Mouse (Mus musculus): ENCODE measurements around the gene Fam3b.

The Fam3b gene

GRCm38 (mm10) chr16:97492369-97492768 lies 22.2 kb downstream of the Fam3b start:
- no peak for DNase-seq (ENCODE audit: low read depth, low spot score)

- DNase-seq (ENCODE audit: low read depth, low spot score), result no peak
Measured at GRCm38 (mm10) chr16:97478655-97479054, 36.0 kb downstream of the Fam3b start.

GRCm38 (mm10) chr16:97476524-97476923 lies 38.1 kb downstream of the Fam3b start:
- DNase-seq (ENCODE audit: low read depth, low spot score), result no peak

GRCm38 (mm10) chr16:97475581-97475980 lies 39.0 kb downstream of the Fam3b start:
- DNase-seq (ENCODE audit: low read depth, low spot score), result no peak

GRCm38 (mm10) chr16:97474671-97475070 lies 39.9 kb downstream of the Fam3b start:
- DNase-seq (ENCODE audit: low read depth, low spot score), result no peak

GRCm38 (mm10) chr16:97467993-97468791 lies 46.4 kb downstream of the Fam3b start:
- no peak for DNase-seq (ENCODE audit: low read depth, low spot score)

GRCm38 (mm10) chr16:97467472-97467871 lies 47.1 kb downstream of the Fam3b start:
- DNase-seq (ENCODE audit: low read depth, low spot score), result no peak

- DNase-seq (ENCODE audit: low read depth, low spot score), result no peak
Measured at GRCm38 (mm10) chr16:97466182-97466957, 48.2 kb downstream of the Fam3b start.

GRCm38 (mm10) chr16:97462481-97463181 lies 52.0 kb downstream of the Fam3b start, which contains the start of gene Mx1:
TSS of gene Mx1 (minus strand) at chr16:97462907.
- no peak for DNase-seq (ENCODE audit: low read depth, low spot score)

GRCm38 (mm10) chr16:97461271-97461670 lies 53.3 kb downstream of the Fam3b start:
- no peak for DNase-seq (ENCODE audit: low read depth, low spot score)

GRCm38 (mm10) chr16:97459831-97460230 lies 54.8 kb downstream of the Fam3b start:
- DNase-seq (ENCODE audit: low read depth, low spot score), result no peak

- no peak for DNase-seq (ENCODE audit: low read depth, low spot score)
Measured at GRCm38 (mm10) chr16:97447386-97447785, 67.2 kb downstream of the Fam3b start.

GRCm38 (mm10) chr16:97443670-97444263 lies 70.8 kb downstream of the Fam3b start:
- DNase-seq (ENCODE audit: low read depth, low spot score), result peak; percentile 83

- DNase-seq (ENCODE audit: low read depth, low spot score), result no peak
Measured at GRCm38 (mm10) chr16:97441967-97442366, 72.6 kb downstream of the Fam3b start.

- DNase-seq (ENCODE audit: low read depth, low spot score), result no peak
Measured at GRCm38 (mm10) chr16:97438191-97438590, 76.4 kb downstream of the Fam3b start.

GRCm38 (mm10) chr16:97437448-97438056 lies 77.1 kb downstream of the Fam3b start:
- no peak for DNase-seq (ENCODE audit: low read depth, low spot score)

- DNase-seq (ENCODE audit: low read depth, low spot score), result no peak
Measured at GRCm38 (mm10) chr16:97434206-97434605, 80.4 kb downstream of the Fam3b start.

- no peak for DNase-seq (ENCODE audit: low read depth, low spot score)
Measured at GRCm38 (mm10) chr16:97431328-97431727, 83.3 kb downstream of the Fam3b start.

GRCm38 (mm10) chr16:97430091-97430490 lies 84.5 kb downstream of the Fam3b start:
- DNase-seq (ENCODE audit: low read depth, low spot score), result no peak

- DNase-seq (ENCODE audit: low read depth, low spot score), result no peak
Measured at GRCm38 (mm10) chr16:97428026-97428425, 86.6 kb downstream of the Fam3b start.

- DNase-seq (ENCODE audit: low read depth, low spot score), result no peak
Measured at GRCm38 (mm10) chr16:97423627-97424026, 91.0 kb downstream of the Fam3b start.

Measured in ES-CJ7 (cell line).